Mouse (Mus musculus): ENCODE data around the gene Vcp. TPM values are rescaled to one million over a fixed set of nuclear protein-coding genes. Genes with fewer than 3 reads are reported as not detected.
A peak's percentile ranks its signal among the peaks of the same experiment; 100 is the strongest.
"Not testable (repeated sequence)": the region's sequence is repeated elsewhere in the genome, so short reads cannot be mapped to it uniquely, and the experiment has no call there.

Gene Vcp
- total RNA-seq, 4 experiments from 2014 or later, result 173 to 199 (median 188) TPM

DNA sequence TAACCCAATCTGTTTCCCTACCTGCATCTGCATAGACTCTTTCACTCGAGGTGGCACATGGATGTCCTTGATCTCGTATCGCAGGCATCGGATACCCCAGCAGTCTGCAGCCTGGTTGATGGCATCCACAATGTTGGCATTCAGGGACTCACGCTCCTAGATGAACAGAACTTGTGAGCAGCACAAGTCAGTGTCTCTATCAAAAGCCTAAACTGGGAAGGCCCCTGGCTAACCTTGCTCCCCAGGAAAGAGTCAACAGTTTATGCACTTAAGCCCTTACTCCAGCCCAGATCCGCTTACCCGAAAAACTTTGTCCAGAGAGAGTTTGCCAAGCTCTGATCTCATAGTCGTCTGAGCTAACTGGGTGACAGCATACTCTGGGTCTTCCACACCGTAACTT, 29.4 kb upstream of the Vcp start:
- DNase-seq (ENCODE audit: low spot score in 2 of 2), result no peak

DNA sequence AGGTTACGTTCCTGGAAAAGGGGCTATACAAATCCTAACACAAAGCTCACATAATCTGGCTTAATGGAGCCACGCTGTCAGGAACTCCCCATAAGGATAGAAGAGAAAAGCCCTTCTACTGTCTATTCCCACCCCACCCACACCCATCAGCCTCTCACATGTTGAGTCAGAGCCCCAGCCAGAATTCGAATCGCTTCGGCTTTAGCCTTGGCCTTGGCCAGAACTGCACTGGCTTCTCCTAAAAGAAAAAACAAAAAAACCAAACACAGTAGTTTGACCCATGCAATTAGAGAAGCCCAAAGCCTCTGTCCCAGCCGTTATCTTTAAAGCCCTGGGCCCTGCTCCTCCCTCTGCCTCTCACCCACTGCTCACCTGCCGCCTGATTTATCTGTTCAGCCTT, 28.8 kb upstream of the Vcp start:
- no peak for DNase-seq (ENCODE audit: low spot score in 2 of 2)

DNA sequence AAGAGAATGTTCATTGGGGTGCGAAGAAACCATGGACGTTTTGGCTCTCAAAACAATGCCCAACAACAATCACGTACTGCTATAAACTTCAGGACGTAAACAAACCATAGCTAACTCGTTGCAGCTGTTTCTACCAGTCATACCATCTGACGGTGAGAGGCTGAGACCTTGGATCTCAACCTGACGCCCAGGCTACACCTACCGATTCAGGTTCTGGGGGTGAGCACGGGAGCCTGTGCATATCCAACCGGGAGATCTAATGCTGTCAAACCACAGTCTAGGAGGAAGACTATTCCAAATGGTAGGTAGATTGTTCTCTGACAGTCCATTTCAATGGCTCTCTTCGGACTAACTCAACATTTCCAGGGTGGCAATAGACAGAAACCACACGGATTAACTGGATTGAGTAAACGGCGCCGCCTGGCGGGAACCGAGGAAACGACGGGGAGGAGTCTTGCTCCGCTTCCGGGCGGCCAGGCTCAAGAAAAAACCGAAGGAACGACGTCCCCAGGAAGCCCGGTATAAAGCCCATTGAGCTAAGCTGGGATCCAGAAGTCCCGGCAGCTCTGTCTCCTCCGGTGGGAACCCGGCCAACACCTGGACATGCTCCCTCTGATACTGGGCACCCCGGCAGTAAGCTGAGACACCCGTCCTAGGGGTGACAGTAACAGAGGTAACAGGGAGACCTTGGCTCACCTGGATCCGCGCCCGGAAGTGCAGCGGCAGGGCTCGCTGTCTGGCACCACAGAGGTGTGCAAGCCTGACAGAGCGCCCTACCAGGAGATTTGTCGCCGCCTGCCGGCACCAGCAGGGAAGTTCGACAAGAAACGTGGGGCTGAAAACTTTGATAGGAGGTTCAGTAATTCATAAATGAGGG, 25.0 kb upstream of the Vcp start, which contains the start of gene Pigo:
Gene Pigo (minus strand): TSS at position 736 of the 877 bp plus-strand sequence.
- DNase-seq (ENCODE audit: low spot score in 2 of 2), result peak; percentile 92 to 95

DNA sequence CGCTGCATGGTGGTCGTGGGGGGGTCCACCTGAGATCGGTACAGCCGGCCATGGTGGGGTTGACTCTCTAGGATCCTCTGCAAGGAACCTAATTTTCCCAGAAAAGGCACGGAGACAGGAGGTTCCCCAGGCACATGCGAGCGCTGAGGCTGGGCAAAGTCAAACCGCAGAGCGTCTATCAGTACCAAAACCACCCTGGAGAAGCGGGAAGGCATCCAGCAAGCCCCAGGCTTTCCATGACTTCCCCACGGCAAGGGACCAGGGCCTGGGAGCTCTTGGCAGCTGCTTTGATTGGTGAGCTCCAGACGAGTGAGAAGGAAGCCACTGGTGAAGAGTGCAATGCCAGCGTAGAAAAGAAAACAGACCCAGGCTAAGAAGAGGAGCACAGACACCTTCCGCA, 24.4 kb upstream of the Vcp start:
- DNase-seq (ENCODE audit: low spot score in 2 of 2), result no peak

DNA sequence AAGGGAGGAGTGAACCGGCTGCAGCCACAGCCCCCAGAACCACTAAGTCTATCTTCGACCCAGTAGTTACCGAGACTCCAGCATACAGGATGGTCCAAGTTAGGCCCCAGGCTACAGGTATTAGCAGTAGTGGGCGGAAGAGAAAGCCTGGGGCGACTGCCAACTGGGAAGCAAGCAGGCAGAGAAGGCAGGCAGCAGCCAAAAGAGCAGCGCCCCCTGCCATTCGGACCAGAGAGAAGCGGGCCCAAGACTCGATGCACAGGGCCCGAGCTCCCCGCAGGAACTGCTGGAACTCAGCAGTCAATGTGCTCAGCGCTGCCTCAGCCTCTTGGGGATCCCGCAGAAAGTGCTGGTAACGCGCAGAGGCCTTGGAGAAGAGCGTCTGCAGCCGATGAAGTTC, 21.0 kb upstream of the Vcp start:
- DNase-seq (ENCODE audit: low spot score in 2 of 2), result no peak

DNA sequence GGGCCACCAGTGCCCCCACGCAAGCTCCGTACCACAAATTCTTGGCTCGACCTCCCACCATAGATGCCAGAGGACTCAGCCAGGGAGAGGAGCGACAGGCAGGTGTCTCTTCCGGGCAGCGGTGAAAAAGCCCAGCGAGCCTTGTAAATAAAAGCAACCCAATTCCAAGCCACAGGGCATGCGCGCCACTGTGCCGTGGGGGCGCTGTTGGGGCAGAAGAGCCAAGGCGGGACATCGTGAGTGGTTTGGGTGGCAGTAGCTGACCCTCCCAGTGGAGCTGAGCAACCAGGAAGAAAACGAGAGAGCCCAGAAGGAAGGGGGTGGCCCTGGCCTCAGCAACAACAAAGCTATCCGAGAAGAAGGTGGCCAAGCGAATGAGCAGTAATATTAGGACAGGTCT, 20.6 kb upstream of the Vcp start:
- DNase-seq (ENCODE audit: low spot score in 2 of 2), result no peak

DNA sequence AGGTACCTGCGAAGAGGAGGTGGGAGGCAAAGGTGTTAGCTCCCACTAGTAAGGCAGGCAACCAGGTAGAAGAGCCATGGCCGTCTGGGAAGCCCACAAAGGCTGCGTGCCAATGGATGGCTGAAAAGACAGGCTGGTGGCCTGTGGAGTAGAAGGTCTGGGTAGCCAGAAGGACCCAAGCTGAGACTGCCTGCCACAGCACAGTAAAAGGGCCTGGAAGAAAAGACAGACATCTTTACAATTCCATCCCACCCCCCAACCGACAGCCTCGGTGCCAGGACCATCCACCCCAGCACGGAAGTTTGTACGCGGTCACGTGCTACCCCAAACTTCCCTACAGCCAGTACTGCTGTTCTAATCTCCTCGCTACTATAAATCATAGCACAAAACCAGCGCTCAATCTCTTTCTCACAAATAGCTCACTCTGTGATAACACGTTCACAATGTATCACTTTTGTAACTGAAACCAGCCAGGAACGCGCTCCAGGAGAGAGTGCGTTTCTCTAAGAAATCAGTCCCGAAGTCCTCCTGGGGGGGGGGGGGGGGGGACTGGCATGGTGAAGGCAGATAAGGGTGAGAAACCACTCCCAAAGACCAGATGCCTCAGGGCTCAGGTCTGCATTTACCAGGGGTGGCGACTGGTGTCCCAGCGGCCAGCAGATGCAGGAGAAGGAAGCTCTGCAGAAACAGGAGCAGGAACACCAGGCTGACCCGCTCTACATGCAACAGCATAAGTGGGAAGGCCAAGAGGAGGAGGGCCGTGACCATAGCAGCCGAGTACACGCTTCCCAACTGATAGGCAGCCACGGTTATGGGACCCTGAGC, 19.5 kb upstream of the Vcp start:
- DNase-seq (ENCODE audit: low spot score in 2 of 2), result no peak

DNA sequence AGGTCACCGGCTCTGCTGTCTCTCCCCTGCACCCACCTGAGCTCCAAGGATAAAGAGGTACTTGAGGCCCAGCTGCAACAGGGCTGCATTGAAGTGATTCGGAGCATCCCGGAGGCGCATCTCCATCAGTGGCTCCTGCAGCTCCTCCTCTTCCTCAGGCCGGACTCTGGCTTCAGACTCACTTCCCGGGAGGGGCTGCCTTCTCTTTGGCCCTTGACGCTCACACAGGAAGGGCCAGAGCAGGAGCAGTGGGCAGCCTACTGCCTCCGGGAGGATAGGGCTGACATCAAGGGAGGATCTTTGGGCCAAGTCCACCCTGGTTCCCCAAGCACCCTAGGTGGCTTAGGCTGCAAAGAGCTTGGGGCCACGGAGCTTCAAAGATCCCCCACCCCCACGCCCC, 18.9 kb upstream of the Vcp start:
- DNase-seq (ENCODE audit: low spot score in 2 of 2), result no peak

DNA sequence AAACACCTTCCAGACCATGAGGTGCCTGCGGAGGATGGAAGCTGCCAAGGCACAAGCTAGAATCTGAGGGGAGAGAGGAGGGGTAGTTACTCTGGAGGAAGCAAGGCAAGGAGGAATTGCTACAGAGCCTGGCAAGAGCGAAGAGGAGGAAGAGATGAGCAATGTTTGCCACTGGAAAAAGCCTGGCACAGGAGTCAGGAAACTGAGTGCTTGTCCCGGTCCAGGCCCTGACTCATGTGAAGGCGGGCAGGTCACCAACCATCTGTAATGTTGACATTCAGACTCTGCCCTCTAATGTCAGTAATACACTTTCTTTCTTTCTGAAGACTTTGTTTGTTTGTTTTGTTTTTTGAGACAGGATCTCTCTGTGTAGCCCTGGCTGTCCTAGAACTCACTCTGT, 17.8 kb upstream of the Vcp start:
- DNase-seq (ENCODE audit: low spot score in 2 of 2), result no peak

DNA sequence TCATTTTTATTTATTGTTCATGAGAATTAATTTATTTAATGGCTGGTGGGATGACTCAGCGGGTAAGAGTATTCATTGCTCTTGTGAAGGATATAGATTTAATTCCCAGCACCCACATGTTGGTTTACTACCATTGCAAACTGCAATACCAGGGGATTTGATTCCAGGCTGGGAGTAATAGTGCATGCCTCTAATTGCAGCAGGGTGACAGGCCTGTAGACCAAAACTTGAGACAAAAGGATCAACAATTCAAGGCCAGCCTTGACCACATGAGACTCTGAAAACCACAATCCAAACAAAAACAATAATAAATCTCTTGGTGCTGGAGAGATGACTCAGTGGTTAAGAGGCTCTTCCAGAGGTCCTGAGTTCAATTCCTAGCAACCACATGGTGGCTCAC, 11.8 kb upstream of the Vcp start:
- no peak for DNase-seq (ENCODE audit: low spot score in 2 of 2)

DNA sequence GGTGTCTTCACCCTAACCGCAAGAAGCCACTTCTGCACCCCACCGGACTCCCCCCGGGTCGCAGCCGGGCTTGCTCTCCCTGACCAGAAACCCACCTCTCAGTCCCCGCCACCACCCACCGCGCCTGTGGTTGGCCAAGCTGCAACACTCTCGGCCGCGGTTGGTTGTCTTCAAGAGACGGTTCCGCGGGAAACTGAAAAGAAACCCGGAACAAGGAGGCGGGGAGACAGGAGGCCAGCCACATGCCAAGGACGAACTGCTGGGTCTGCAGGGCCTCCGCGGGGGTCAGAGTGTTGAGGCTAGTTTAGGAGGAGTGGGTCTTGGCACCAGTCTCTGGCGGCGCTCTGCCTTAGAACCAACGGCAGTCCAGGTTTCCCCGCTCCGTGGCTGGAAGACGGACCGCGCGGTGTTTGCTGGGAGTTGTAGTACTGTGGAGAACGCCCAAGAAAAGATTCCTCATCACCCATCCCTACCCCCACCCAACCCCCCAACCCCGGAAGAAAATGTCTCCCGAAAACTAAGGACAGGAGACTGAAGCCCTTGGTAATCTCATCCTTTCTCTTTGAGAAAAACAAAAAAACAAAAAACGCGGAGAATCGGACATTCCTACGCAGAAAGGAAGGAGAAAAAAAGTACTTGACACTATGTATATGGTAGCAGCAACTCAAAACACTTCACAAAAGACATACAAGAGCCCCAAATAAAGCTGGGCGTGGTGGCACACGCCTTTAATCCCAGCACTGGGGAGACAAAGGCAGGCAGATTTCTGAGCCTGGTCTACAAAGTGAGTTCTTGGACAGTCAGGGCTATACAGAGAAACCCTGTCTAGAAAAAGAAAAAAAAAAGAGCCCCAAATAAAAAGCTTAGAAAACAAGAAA, 10.1 kb upstream of the Vcp start, which contains the start of gene Fancg:
Gene Fancg (minus strand): TSS at position 346 of the 878 bp plus-strand sequence.
- peak; percentile 70 for DNase-seq (ENCODE audit: low spot score in 2 of 2)

DNA sequence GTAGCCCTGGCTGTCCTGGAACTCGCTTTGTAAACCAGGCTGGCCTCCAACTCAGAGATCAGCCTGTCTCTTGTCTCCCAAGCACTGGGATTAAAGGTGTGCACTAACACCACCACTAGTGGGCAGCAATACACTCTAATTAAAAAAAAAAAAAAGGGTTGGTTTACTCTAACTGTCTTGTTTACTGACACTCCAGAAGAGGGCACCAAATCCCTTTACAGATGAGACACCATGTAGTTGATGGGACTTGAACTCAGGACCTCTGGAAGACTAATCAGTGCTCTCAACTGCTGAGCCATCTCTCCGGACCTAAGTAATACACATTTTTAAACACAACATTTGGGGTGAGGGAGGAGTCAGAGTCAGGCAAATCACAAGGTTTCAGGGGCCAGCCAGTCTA, 5.5 kb upstream of the Vcp start:
- DNase-seq (ENCODE audit: low spot score in 2 of 2), result no peak

DNA sequence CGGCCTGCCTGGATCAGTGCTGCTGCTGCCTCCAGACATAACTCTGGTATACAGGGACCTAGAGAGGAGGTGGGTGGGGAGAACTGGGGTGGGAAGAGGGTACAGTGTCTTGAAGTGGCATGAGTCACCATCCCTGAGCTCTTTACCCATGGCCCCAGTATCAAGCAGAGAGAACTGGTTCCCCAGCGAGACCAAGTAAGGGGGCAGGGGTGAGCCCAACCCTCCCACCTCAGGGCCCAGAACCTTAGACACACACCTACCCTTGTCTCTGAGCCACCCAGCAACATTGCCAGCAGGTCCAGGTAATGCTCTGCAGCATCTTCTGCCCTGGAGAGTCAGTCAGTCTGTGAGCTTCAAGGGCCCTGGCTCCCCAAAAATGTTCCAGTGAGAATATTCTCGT, 4.6 kb upstream of the Vcp start:
- no peak for DNase-seq (ENCODE audit: low spot score in 2 of 2)

DNA sequence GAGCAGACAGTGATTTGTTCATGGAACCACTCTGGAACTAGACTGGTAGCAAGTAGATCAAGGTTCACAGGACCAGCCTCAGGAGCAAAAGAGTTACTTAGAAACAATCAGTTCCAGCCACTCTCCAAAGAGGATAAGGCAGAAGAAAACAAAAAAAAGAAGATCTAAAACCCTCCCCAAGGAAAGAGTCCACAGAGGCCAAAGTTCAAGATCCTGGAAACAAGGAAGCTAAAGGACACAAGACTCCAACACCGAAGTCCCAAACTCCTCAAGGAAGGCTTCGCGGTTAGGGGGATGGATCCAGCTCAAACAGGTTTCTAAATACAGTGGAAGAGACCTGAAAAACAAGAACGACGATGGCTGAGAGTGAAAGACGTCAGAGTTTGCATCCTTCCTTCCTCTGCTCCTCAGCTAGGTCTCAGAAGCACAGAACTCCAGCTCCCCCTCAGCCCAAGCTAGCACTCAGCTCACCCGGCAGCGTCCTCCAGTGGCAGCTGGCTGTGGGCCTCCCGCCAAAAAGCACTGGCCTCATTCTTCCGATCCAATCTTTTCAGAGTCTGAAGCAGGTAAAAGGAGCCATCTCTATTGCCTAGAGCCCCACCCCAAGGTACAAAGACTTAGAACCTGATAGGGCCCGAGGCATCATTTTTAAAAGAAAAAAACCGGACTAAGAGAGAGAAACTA, 2.6 kb upstream of the Vcp start:
- no peak for DNase-seq (ENCODE audit: low spot score in 2 of 2)

DNA sequence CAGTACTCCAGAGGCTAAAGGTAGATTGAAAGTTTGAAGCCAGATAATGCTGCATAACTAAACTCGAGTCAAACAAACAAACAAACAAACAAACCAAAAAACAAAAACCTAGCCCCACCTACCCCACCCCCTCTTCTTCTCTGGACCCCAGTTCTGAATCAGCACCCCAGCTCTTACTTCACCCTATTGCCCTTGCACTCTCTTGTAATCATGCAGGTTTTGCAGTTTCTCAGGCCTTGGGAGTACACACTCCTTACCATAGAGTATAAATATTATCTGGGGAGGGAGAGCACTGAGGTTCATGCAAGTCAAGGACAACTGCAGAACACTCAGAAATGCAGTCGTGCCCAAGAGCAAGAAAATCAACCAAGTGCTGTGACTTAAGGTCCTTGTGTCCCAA, 965 bp upstream of the Vcp start:
- no peak for DNase-seq (ENCODE audit: low spot score in 2 of 2)

DNA sequence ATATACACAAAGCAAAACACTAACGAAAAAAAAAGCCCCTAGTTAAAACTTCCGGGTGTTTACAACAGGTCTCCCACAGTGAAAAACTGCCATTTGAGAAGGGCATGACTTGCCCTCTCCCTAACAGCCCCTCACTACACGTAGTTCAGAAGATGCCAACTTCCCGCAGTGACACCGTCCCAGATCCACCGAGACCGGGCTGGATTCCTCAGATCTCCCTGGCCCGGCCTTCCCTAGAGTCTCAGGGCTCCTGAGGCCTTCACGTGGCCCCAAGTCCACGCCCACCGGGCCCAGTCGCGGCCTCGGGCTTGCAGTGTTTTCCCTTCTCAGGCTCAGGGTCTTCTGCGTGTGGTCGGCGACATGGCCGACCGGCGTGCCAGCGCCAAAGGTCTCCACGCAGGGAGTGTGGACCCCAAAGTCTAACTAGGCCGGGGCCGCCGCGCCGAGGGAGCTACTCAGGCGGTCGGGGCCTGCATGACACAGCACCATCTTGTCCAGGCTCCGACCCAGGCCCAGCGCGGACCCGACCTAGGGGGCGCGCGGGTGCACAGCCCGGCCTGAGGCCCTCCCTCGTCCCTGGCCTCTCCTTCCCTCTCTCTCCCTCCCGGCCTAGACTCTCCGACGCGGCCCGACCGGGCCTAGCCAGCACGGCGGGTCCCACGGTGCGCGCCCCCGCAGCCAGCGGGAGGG, 711 bp downstream of the Vcp start:
- DNase-seq (ENCODE audit: low spot score in 2 of 2), result peak; percentile 49 to 50

DNA sequence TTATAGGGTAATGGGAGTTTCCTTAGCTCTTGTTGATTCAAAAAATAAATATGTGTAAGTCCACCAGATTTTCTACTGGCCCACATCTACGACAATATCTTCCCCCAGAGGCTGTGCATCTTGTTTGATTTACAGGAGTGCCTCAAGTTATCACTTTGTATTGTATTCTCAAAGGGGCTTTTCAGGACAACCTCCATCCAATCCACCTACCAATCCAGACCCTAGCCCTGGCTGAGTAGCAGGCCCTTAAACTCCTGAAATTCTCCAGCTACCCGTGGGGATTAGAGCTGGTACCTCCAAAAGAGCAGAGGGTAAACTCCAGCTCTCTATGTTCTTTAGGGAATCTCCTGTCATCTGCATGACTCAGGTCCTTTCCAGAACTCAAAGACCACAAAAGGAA, 2.3 kb downstream of the Vcp start:
- no peak for DNase-seq (ENCODE audit: low spot score in 2 of 2)

DNA sequence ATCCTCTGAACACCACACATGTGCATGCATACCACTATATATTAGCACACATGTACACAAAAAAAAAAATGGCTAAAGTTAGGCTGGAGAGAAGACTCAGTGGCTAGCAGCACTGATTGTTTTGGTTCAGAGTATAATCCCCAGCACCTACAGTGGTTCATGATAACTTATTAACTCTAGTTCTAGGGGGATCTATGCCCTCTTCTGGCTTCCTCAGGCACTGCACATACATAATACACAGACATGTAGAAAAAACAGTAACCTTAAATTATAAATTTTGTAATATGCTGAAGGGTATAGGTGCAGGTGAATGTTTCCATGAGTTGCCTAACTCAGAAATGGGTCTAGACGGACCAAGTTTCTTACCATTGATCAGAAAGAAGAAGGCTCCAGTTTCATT, 12.0 kb downstream of the Vcp start:
- DNase-seq (ENCODE audit: low spot score in 2 of 2), result no peak

DNA sequence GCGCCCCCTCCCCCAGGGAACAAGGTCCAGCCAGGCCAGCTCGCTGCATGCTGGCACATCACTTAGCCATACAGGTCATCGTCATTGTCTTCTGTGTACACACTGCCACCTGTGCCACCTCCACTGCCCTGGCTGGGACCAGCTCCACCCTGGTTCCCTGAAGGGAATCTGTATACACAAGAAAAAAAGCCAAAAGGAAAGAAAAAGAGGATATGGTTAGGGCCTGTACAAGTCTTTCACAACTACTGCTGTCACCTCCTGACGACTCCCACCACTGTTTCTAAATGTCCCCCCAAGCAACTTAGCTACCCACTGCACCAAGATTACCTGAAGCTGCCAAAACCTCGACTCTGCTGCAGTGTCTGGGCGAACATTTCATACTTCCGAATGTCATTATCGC, 19.8 kb downstream of the Vcp start:
- not testable (repeated sequence) for DNase-seq (ENCODE audit: low spot score in 2 of 2)

DNA sequence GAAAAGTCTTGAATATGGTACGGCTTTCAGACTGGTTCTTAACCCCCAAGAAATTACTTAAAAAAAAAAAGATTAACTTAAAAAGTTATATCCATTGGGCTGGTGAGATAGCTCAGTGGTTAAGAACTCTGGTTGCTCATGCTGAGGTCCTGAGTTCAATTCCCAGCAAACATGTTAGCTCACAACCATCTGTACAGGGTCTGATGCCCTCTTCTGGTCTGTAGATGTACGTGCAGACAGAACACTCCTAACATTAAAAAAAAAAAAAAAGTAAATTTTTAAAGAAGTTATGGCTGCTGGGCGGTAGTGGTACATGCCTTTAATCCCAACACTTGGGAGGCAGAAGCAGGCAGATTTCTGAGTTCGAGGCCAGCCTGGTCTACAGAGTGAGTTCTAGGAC, 22.2 kb downstream of the Vcp start:
- DNase-seq (ENCODE audit: low spot score in 2 of 2), result no peak

Measured in left cerebral cortex, adult 8-10 months (tissue).